Mouse (Mus musculus) hematopoietic stem cell, adult 5-6 weeks (primary cell): ENCODE data around the gene Pibf1. TPM values are rescaled to one million over a fixed set of nuclear protein-coding genes. Genes with fewer than 3 reads are reported as not detected.

Experiments used
- ATAC-seq, 2 experiments: fragments of 125-278 bp in 1 of 2; replicated peaks in 1 of 2; 2 replicates each; pipeline ENCODE4 v1.8.0; 2016 to 2017; ENCODE audit warnings: inconsistent platforms in 2 of 2, mild to moderate bottlenecking in 2 of 2, moderate number of reproducible peaks in 2 of 2, low read depth in 1 of 2, moderate TSS enrichment in 1 of 2; ENCODE audit not compliant: low FRiP score in 2 of 2, poor library complexity in 2 of 2, severe bottlenecking in 2 of 2, insufficient read depth in 1 of 2, low TSS enrichment in 1 of 2
- total RNA-seq: library from RNA; stranded (forward); fragments of 172-1452, 232-1000 nt; gene quantifications from 2 replicates; pipeline ENCODE4 v1.2.3, GENCODE M21; 2017

The Pibf1 gene
- total RNA-seq, 1 experiment from 2014 or later, result 58.5 TPM

DNA sequence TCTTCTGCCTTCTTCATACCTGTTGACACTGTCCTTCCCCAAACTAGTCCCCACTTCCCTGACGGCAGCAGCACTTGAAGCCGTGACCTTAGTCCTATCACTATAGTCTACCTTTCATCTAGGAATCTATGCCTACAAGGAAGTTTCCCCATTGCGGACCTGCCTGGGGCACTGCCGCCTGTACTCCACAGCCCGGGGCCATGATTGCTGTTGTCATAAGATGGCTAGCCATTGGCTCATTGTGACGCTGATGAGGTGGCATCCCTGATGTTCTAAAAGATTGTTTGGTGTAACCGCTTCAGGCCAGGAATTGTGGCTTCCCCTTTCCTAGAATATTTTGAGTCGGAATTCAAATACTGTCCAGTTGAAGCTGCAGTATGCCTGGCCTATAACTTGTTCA is 195.2 kb downstream of the Pibf1 start:
- ATAC-seq, result no peak

DNA sequence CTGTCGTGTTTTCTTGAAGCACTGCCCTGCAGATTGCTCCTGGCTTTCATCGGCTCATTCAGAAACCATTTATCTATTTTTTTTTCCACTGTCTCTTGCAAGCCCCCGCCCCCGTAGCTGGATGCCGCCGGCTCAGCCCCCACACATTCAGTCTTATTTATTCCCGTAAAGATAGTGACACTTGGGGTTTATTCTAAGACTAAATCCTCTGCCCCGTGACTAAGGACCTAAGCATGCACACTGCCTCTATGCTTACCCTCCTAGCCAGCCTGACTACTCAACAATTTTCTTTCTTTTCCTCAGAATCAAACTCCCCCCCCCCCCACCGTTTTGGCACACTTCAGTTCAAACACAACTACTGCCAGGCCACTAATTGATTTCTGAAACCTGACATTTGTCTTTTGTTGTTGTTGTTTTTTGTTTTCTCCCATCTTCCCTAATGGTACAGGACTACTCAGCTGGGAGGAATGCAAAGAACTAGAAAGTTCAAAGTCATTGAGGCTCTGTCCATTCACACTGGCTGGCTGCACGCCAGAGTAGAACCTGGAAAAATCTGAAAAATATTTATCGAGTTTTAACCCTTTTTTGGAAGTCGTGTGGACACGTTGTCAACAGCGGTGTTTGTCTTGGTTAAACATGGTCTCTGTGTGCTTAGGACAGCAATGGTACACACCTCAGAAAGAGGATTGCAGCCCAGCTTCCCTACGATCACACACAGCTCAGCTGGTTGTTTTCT is 196.6 kb downstream of the Pibf1 start:
- ATAC-seq, result no peak

DNA sequence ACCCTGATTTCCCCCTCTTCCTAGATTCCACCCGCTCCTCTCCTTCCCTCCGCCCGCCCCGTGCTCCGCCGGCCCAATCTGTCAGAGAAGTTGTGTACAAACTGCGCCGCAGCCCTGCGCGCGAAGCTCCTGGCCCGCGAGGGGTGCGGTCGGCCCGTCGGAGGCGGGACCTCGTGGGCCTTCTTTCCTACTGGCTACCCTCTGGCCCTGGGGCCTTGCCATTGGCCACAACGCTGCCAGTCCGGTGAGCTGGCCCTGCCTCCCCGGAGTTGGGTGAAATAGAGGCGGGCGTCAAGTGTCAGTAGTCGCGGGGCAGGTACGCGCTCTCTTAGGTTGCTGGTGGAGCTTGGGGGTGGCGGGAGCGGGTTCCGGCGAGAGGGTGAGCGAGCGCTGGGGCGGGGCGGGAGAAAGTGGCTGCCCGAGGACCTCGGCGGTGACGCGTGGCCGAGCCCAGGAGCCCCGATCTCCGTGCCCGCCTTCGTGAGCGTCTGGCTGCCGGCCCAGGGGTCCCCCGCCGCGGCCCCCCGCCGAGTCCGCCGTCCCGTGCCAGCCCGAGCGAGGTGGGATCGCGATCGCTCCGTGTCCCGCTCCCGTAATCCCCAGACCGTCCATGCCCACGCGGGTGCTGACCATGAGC is 199.3 kb downstream of the Pibf1 start, which contains the start of gene Klf5:
Klf5 (plus strand) TSS at position 307 of the 637 bp plus-strand sequence.
- peak; percentile 99 to 100 for ATAC-seq

DNA sequence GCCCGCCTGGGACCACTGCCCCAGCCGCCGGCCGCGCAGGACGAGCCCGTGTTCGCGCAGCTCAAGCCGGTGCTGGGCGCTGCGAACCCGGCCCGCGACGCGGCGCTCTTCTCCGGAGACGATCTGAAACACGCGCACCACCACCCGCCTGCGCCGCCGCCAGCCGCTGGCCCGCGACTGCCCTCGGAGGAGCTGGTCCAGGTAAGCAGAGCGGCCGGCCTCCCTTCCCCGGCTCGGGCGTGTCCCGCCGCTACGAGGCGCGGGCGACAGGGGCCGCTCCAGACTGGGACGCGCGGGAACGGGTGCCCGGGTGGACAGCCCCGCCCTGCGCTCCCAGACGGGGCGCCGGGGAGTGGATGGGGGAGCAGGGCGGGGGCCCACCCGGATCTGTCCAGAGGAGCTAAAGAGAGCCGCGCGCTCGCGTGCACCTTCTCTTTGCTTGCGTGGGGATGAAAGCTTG is 199.8 kb downstream of the Pibf1 start:
- ATAC-seq, result peak in 1 of 2 experiments; percentile 12; a peak in 2 of 4 replicates

DNA sequence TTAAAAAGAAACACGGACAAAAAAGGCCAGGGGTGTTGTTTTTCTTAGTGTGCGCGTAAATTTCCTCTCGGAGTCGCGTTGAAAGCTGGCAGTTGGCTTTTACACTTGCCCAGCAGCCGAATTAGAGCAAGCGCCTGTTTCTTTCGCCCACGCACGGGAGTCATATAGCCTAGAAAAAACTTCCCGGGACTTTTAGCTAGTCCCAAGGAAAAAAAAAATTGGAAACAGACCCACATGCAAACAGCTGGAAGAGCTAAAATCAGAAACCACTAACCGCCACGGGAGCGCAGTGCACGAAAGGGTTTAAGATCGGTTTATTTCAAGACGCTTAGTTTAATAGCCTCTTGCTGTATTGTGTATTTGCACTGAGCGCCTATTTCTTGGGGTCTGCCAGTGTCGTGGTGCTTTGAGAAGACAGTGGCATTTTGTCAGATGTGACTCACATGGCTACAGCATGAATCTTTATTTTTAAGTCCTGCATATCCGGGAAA is 200.5 kb downstream of the Pibf1 start:
- ATAC-seq, result no peak

DNA sequence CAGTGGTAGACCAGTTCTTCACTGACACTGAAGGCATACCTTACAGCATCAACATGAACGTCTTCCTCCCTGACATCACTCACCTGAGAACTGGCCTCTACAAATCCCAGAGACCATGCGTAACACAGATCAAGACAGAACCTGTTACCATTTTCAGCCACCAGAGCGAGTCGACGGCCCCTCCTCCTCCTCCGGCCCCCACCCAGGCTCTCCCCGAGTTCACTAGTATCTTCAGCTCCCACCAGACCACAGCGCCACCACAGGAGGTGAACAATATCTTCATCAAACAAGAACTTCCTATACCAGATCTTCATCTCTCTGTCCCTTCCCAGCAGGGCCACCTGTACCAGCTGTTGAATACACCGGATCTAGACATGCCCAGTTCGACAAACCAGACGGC is 202.2 kb downstream of the Pibf1 start:
- ATAC-seq, result no peak

Other genes with a start within 250 kb of the Pibf1 start
- 7.5 and 58.0 TPM in 2 replicates for gene Rpl36a-ps1, start 105.1 kb upstream of the Pibf1 start, total RNA-seq
- 52.2 and 59.8 TPM in 2 replicates for gene Mzt1, start 53.3 kb upstream of the Pibf1 start, total RNA-seq
- gene Bora, start 53.2 kb upstream of the Pibf1 start, total RNA-seq, result 42.1 and 44.4 TPM in 2 replicates
- 52.9 and 86.9 TPM in 2 replicates for gene Dis3, start 346 bp downstream of the Pibf1 start, total RNA-seq
- 1.8 and 2.9 TPM in 2 replicates for gene Klf5, start 199.3 kb downstream of the Pibf1 start, total RNA-seq